Mouse (Mus musculus): ENCODE results near the gene Susd4. TPM values are rescaled to one million over a fixed set of nuclear protein-coding genes. Genes with fewer than 3 reads are reported as not detected.

Susd4 gene
- polyA plus RNA-seq, 1 experiment from 2014 or later, result 25.1 TPM

DNA sequence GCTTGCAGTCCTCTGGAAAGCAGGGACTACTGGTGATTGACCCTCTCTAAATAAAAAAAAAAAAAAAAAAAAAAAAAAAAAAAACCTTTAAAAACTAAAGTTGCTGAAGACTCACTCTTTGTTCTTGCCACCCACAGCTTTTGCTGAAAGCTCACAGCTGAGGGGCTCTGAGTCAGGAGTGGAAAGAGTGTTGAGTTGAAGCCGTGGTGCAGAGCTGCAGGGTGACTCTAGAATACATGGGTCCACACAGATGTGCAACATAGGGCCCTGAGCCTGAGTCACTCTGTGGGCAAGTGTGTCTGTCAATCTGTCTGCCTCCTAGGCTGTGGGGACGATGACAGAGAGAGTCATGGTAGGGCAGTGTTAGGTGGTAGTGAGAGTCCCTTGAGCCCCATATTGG lies 119.0 kb downstream of the Susd4 start:
- WGBS, result 81% methylated on average over 2 of the region's 2 CpGs
- no peak overlapping the region for H3K9ac ChIP-seq (ENCODE audit: low read length)
- ATAC-seq (ENCODE audit: low read depth), result no peak
- no peaks in the 10 kb centered on the region for H3K27me3 ChIP-seq (ENCODE audit: control insufficient read depth, insufficient read depth, low read depth, low read length)
- no peak overlapping the region for H3K27ac ChIP-seq (ENCODE audit: low read length)
- H3K4me1 ChIP-seq (replicated peaks; ENCODE audit: control insufficient read depth, insufficient read depth, low read length), result no peaks in the 10 kb centered on the region
- H3K9me3 ChIP-seq (ENCODE audit: control insufficient read depth, low read length), result no peaks in the 10 kb centered on the region
- H3K36me3 ChIP-seq (ENCODE audit: control insufficient read depth, insufficient read depth, low read length), result no peaks in the 10 kb centered on the region
- no peak overlapping the region for H3K4me3 ChIP-seq (ENCODE audit: low read length)
- no peak overlapping the region for H3K4me2 ChIP-seq (ENCODE audit: low read depth, low read length)

DNA sequence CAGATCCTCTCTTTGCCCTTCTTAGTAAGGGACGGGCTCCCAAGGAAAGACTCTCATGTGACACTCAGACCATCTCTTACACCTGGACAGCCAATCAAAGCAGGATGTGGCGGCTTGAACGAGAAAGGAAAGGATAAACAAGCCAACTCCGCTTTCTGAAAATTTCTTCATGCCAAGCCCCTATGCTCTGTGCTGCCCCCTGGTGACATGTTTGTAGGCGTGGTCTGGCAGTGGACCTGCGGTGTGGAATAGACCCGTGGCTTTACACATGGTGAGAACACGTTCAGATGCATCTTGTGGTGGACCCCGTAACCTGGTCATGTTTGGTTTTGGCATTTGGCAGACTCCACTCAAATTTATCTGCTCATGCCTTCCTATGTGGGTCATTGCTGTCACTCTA lies 132.0 kb downstream of the Susd4 start:
- Histone ChIP-seq H3K9me3 (ENCODE audit: control insufficient read depth, low read length) (no peaks in the 10 kb centered on the region), H3K4me1 (replicated peaks; ENCODE audit: control insufficient read depth, insufficient read depth, low read length) (no peaks in the 10 kb centered on the region), H3K4me2 (ENCODE audit: low read depth, low read length) (no peak overlapping the region), H3K27me3 (ENCODE audit: control insufficient read depth, insufficient read depth, low read depth, low read length) (no peaks in the 10 kb centered on the region), H3K27ac (ENCODE audit: low read length) (no peak overlapping the region), H3K9ac (ENCODE audit: low read length) (no peak overlapping the region), H3K36me3 (ENCODE audit: control insufficient read depth, insufficient read depth, low read length) (no peaks in the 10 kb centered on the region), H3K4me3 (ENCODE audit: low read length) (no peak overlapping the region)
- no peak for ATAC-seq (ENCODE audit: low read depth)
- WGBS, result 37% methylated on average over 9 of the region's 9 CpGs

DNA sequence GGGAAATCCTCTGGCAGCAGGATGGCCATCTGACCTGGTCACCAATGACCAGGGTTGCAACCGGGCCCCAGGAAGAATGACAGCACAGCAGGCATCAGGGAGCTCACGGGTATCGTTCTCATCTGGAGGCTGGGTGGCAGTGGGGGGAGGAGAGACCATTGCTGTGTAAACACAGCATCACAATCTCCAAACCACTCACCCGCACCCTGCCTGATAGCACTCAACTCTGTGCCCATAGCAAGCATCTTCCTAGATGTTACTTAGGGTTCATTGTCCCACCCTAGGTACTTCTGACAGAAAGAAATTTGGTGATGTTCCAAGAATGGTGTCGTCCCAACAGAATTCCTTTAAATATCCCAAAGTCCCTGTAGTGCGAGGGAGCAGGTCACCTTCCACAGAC lies 133.4 kb downstream of the Susd4 start:
- H3K9me3 ChIP-seq (ENCODE audit: control insufficient read depth, low read length), result no peaks in the 10 kb centered on the region
- 42% methylated on average over 6 of the region's 6 CpGs for WGBS
- H3K4me2 ChIP-seq (ENCODE audit: low read depth, low read length), result no peak overlapping the region
- ATAC-seq (ENCODE audit: low read depth), result no peak
- H3K4me3 ChIP-seq (ENCODE audit: low read length), result no peak overlapping the region
- no peak overlapping the region for H3K27ac ChIP-seq (ENCODE audit: low read length)
- no peak overlapping the region for H3K9ac ChIP-seq (ENCODE audit: low read length)
- no peaks in the 10 kb centered on the region for H3K36me3 ChIP-seq (ENCODE audit: control insufficient read depth, insufficient read depth, low read length)
- no peaks in the 10 kb centered on the region for H3K27me3 ChIP-seq (ENCODE audit: control insufficient read depth, insufficient read depth, low read depth, low read length)
- H3K4me1 ChIP-seq (replicated peaks; ENCODE audit: control insufficient read depth, insufficient read depth, low read length), result no peaks in the 10 kb centered on the region

DNA sequence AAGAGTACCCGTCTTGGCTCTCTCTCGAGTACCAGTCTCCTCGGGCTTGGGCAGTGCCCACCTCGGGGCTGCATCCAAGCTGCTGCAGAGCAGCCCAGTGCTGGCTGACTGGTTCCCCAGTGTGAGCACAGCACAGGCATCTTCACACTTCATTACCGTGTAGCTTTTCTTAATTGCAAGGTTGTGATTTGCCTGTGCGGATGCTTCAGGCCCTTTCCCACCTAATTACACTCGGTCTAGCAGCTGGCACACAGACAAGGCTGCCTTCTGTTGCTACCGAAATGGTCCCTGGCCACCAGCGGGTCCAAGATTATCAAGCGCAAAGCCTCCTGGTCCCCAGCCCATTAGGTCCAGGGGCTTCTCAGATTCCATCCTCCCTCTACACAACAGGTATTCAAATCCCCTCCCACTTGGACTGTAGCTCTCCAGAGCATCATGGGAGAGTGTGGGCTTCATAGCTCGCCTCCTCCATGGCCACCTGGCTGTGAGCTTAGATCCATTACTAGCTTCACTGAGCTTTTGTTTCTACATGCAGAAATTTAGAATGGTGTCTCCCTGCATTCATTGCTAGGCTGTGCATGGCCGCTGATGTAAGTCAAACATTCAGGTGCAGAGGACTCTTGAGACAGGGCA lies 134.0 kb downstream of the Susd4 start:
- Histone ChIP-seq H3K9me3 (ENCODE audit: control insufficient read depth, low read length) (no peaks in the 10 kb centered on the region), H3K4me2 (ENCODE audit: low read depth, low read length) (no peak overlapping the region), H3K4me3 (ENCODE audit: low read length) (no peak overlapping the region), H3K27ac (ENCODE audit: low read length) (no peak overlapping the region), H3K27me3 (ENCODE audit: control insufficient read depth, insufficient read depth, low read depth, low read length) (no peaks in the 10 kb centered on the region), H3K36me3 (ENCODE audit: control insufficient read depth, insufficient read depth, low read length) (no peaks in the 10 kb centered on the region), H3K4me1 (replicated peaks; ENCODE audit: control insufficient read depth, insufficient read depth, low read length) (no peaks in the 10 kb centered on the region), H3K9ac (ENCODE audit: low read length) (no peak overlapping the region)
- no peak for ATAC-seq (ENCODE audit: low read depth)
- WGBS, result 65% methylated on average over 12 of the region's 12 CpGs

- H3K27me3 ChIP-seq (ENCODE audit: control insufficient read depth, insufficient read depth, low read depth, low read length), result no peaks in the 10 kb centered on the region
- ATAC-seq (ENCODE audit: low read depth), result no peak
- peaks cover 5% of the 10 kb centered on the region for H3K4me1 ChIP-seq (replicated peaks; ENCODE audit: control insufficient read depth, insufficient read depth, low read length)
- no peak overlapping the region for H3K9ac ChIP-seq (ENCODE audit: low read length)
- H3K4me3 ChIP-seq (ENCODE audit: low read length), result no peak overlapping the region
- 69% methylated on average over 5 of the region's 5 CpGs for WGBS
- no peak overlapping the region for H3K27ac ChIP-seq (ENCODE audit: low read length)
- H3K9me3 ChIP-seq (ENCODE audit: control insufficient read depth, low read length), result no peaks in the 10 kb centered on the region
- no peaks in the 10 kb centered on the region for H3K36me3 ChIP-seq (ENCODE audit: control insufficient read depth, insufficient read depth, low read length)
- H3K4me2 ChIP-seq (ENCODE audit: low read depth, low read length), result no peak overlapping the region
Observed at GRCm38 (mm10) chr1:182902095-182902494, 138.4 kb downstream of the Susd4 start.

- Histone ChIP-seq H3K9ac (ENCODE audit: low read length) (no peak overlapping the region), H3K4me1 (replicated peaks; ENCODE audit: control insufficient read depth, insufficient read depth, low read length) (peaks cover 8% of the 10 kb centered on the region), H3K27me3 (ENCODE audit: control insufficient read depth, insufficient read depth, low read depth, low read length) (no peaks in the 10 kb centered on the region), H3K9me3 (ENCODE audit: control insufficient read depth, low read length) (no peaks in the 10 kb centered on the region), H3K4me3 (ENCODE audit: low read length) (no peak overlapping the region), H3K27ac (ENCODE audit: low read length) (no peak overlapping the region), H3K4me2 (ENCODE audit: low read depth, low read length) (no peak overlapping the region), H3K36me3 (ENCODE audit: control insufficient read depth, insufficient read depth, low read length) (no peaks in the 10 kb centered on the region)
- 54% methylated on average over 3 of the region's 3 CpGs for WGBS
- ATAC-seq (ENCODE audit: low read depth), result no peak
Observed at GRCm38 (mm10) chr1:182902906-182903305, 139.2 kb downstream of the Susd4 start.

- no peak for ATAC-seq (ENCODE audit: low read depth)
- H3K9ac ChIP-seq (ENCODE audit: low read length), result no peak overlapping the region
- peak overlapping the region; percentile 21; the same call in 1 of the 2 replicates for H3K27ac ChIP-seq (ENCODE audit: low read length)
- H3K27me3 ChIP-seq (ENCODE audit: control insufficient read depth, insufficient read depth, low read depth, low read length), result no peaks in the 10 kb centered on the region
- WGBS, result 29% methylated on average over 3 of the region's 3 CpGs
- no peaks in the 10 kb centered on the region for H3K9me3 ChIP-seq (ENCODE audit: control insufficient read depth, low read length)
- H3K36me3 ChIP-seq (ENCODE audit: control insufficient read depth, insufficient read depth, low read length), result no peaks in the 10 kb centered on the region
- no peak overlapping the region for H3K4me2 ChIP-seq (ENCODE audit: low read depth, low read length)
- H3K4me1 ChIP-seq (replicated peaks; ENCODE audit: control insufficient read depth, insufficient read depth, low read length), result peaks cover 19% of the 10 kb centered on the region
- no peak overlapping the region for H3K4me3 ChIP-seq (ENCODE audit: low read length)
Observed at GRCm38 (mm10) chr1:182905669-182906068, 142.0 kb downstream of the Susd4 start.

DNA sequence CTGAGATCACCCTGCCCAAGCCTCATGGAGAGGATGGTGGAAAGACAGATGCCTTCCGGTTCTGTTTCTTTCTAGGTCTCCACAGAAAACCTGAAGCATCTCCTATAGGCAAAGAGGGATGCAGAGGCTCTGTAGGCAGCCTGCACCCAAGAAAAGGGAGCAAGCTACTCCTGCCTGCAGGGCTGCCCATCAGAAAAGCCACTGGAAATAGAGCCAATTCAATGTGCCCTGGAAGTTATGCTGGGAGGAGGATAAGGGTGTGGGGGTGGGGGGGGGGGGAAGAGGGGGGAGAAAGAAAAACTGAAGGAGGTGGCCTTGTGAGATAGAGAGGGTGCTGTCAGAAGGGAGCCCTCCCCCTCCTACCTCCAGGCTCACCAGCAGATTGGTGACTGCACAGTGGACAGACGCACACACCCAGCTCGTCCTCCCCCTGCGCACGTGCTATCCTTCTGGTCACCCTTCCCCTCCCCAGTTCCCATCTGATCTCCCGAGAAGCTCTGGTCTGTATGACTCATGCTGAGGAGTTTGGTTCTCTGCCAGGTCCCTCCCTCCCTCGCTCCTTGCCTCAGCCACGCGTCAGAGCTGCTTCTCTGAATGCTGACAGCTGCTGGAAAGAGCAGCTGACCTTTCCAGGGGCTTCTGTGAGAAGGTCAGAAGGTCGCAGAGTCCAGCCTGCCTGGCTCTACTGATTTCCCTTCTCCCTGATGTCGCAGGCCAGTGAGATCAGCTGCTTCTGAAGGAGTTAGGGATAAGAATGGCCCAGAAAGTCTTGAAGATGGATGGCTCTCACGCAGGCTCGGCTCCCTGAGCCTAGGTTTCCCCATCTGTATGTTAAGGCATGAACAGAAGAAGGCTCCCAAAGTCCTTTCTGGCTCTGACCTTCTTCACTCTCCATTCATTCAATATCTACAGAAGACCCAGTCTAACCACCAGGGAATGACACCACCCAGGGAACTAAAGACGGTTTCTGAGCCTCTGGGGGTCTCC lies 144.7 kb downstream of the Susd4 start:
- 15% methylated on average over 13 of the region's 14 CpGs for WGBS
- Histone ChIP-seq H3K27ac (ENCODE audit: low read length) (no peak overlapping the region), H3K4me3 (ENCODE audit: low read length) (no peak overlapping the region), H3K27me3 (ENCODE audit: control insufficient read depth, insufficient read depth, low read depth, low read length) (no peaks in the 10 kb centered on the region), H3K36me3 (ENCODE audit: control insufficient read depth, insufficient read depth, low read length) (no peaks in the 10 kb centered on the region), H3K9me3 (ENCODE audit: control insufficient read depth, low read length) (no peaks in the 10 kb centered on the region; the same call in 1 of the 2 replicates), H3K9ac (ENCODE audit: low read length) (no peak overlapping the region), H3K4me2 (ENCODE audit: low read depth, low read length) (peak overlapping the region; percentile 39), H3K4me1 (replicated peaks; ENCODE audit: control insufficient read depth, insufficient read depth, low read length) (peaks cover 19% of the 10 kb centered on the region)
- peak; percentile 96 for ATAC-seq (ENCODE audit: low read depth)

DNA sequence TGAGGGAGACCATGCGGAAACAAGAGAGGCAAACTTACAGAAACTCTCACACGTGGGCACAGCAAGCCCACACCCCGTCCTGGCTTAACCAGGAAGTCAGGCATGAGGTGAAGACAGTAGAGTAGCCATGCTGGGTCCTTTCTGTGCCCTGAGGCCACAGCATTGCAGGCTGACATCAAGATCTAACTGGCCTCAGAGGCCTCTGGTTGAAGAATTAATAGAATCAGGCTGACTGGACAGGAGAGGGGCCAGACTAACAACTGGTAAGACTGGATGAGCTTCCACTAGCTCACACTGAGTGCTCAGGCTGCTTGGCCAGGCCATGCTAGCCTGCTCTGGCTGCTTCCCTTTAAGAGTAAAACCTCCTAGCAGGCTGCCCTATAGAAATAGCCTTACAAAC lies 145.4 kb downstream of the Susd4 start:
- H3K9me3 ChIP-seq (ENCODE audit: control insufficient read depth, low read length), result no peaks in the 10 kb centered on the region; the same call in 1 of the 2 replicates
- no peak overlapping the region for H3K9ac ChIP-seq (ENCODE audit: low read length)
- H3K4me1 ChIP-seq (replicated peaks; ENCODE audit: control insufficient read depth, insufficient read depth, low read length), result peaks cover 19% of the 10 kb centered on the region
- H3K27me3 ChIP-seq (ENCODE audit: control insufficient read depth, insufficient read depth, low read depth, low read length), result no peaks in the 10 kb centered on the region
- H3K36me3 ChIP-seq (ENCODE audit: control insufficient read depth, insufficient read depth, low read length), result no peaks in the 10 kb centered on the region
- H3K27ac ChIP-seq (ENCODE audit: low read length), result no peak overlapping the region
- WGBS, result 54% methylated on average over 3 of the region's 3 CpGs
- H3K4me2 ChIP-seq (ENCODE audit: low read depth, low read length), result no peak overlapping the region
- ATAC-seq (ENCODE audit: low read depth), result no peak
- H3K4me3 ChIP-seq (ENCODE audit: low read length), result no peak overlapping the region
